Mouse (Mus musculus) megakaryocyte, embryonic 14.5 days (primary cell): ENCODE data around the gene Aff3. TPM values are rescaled to one million over a fixed set of nuclear protein-coding genes. Genes with fewer than 3 reads are reported as not detected.

Experiments
- H3K27me3 ChIP-seq: replicated peaks from 2 replicates; pipeline ENCODE3; 2012; ENCODE audit warnings: inconsistent platforms
- H3K36me3 ChIP-seq: replicated peaks from 2 replicates; pipeline ENCODE3; 2012; ENCODE audit warnings: low read length, inconsistent platforms, mixed read lengths
- H3K4me1 ChIP-seq: 2 replicates; pipeline ENCODE4 v1.6.1; 2012; ENCODE audit warnings: inconsistent platforms
- H3K4me3 ChIP-seq: replicated peaks from 2 replicates; pipeline ENCODE3; 2012; ENCODE audit warnings: moderate library complexity, mild to moderate bottlenecking, inconsistent platforms
- H3K9me3 ChIP-seq: 2 replicates; pipeline ENCODE4 v1.6.1; 2012; ENCODE audit warnings: inconsistent platforms
- FLI1 ChIP-seq: IDR thresholded peaks from 2 replicates; pipeline ENCODE4 v1.6.1; 2012; ENCODE audit warnings: low read length, inconsistent platforms, mixed read lengths
- GATA1 ChIP-seq: IDR thresholded peaks from 3 replicates; pipeline ENCODE4 v1.6.1; 2012; ENCODE audit warnings: mixed read lengths, low read length, inconsistent platforms, borderline replicate concordance
- polyA plus RNA-seq: library from polyadenylated mRNA; stranded (reverse); fragments of >175 nt; gene quantifications from 2 replicates; pipeline ENCODE4 v1.2.3, GENCODE M21; 2012; ENCODE audit warnings: low replicate concordance; ENCODE audit not compliant: insufficient read depth

Gene Aff3
- polyA plus RNA-seq, 1 experiment, result 4.4 TPM

DNA sequence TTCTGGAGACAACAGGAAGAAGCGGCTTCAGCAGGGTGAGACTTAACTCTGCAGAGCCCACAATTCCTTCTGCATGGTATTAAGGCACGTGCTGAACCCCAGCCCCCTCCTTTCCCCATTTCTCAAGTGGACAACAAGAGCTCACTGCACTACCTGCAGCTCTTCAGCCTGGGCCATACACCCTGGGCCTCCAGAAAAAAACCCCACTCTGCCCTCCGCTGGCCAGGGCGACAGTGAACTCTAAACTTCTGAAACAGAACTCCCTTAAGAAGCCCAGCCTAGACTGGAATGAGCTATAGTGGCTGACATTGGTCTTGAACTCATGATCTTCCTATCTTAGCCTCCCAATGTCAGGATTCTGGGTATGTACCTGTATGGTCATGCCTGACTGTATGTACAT, 59.3 kb downstream of the Aff3 start:
- Histone ChIP-seq H3K4me3 (no peak overlapping the region), H3K36me3 (no peaks in the 10 kb centered on the region), H3K4me1 (peaks cover 15% of the 10 kb centered on the region), H3K9me3 (no peaks in the 10 kb centered on the region), H3K27me3 (peaks cover 2% of the 10 kb centered on the region)
- TF ChIP-seq FLI1 (no peak), GATA1 (no peak)

- Histone ChIP-seq H3K27me3 (peaks cover 2% of the 10 kb centered on the region), H3K4me3 (no peak overlapping the region), H3K9me3 (no peaks in the 10 kb centered on the region), H3K36me3 (no peaks in the 10 kb centered on the region), H3K4me1 (peaks cover 21% of the 10 kb centered on the region)
- TF ChIP-seq FLI1 (no peak), GATA1 (no peak)
Measured at GRCm38 (mm10) chr1:38604611-38605010, 60.1 kb downstream of the Aff3 start.

DNA sequence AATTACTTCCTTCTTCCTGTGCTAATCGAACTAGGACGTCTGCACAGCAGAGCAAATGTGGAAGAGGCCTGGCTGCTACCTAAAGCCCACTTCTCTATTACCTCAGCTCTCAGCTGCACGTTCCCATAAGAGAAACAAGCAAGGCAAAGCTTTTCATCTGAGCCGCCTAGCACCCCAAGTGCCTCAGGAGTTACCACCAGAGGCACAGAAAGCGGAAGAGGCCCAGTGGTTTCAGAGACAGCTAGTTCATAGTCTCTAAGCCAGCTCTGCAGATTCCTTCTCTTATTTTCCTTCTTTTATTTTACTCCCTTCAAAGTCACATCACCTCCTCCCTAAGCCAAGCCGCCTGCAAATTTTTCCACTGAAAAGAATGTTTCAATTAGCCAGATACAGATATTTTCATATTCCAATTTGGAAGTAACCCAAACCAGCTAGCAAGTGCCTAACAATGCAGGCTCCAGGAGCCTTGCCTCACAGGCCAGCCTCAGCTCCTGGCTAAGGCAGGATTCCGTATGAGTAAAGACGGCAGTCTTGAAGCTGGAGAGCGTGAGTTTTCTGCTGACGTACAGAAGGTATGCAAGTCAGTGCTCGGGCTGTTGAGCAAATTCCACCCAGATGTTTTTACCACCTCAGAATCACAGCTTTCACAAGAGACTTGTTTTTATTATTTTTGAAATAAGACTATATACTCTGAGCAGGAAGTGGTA, 62.8 kb downstream of the Aff3 start:
- no peak for TF ChIP-seq FLI1
- no peak for TF ChIP-seq GATA1
- H3K4me1 ChIP-seq, result peaks cover 25% of the 10 kb centered on the region

GRCm38 (mm10) chr1:38595311-38595710, 69.4 kb downstream of the Aff3 start:
- no peak for TF ChIP-seq FLI1
- no peak for TF ChIP-seq GATA1
- Histone ChIP-seq H3K36me3 (no peaks in the 10 kb centered on the region), H3K27me3 (no peaks in the 10 kb centered on the region), H3K4me3 (no peak overlapping the region), H3K9me3 (no peaks in the 10 kb centered on the region), H3K4me1 (peaks cover 12% of the 10 kb centered on the region)

More for the DNA sequence above, 62.8 kb downstream of the Aff3 start:
- H3K27me3 ChIP-seq, result peaks cover 2% of the 10 kb centered on the region
- no peaks in the 10 kb centered on the region for H3K9me3 ChIP-seq
- H3K4me3 ChIP-seq, result peak overlapping the region; percentile 19
- no peaks in the 10 kb centered on the region for H3K36me3 ChIP-seq

DNA sequence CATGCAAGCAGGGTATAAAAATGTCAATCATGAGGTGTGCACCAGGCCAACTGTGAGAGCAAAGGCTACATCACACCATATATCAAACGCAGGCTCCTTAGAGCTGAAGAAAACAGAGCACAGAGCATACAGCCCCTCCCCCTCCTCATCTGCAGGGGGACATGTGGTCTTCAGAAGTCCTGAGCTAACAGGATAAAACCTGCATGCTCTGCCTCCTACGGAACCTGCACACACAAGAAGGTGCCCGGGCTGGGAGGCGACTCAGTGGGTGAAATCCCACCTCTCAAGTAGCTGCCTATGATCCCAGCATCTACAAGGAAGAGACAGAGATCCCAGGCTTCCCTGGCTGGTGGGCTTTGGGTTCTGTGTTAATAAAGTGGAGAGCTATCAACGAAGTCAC, 70.0 kb downstream of the Aff3 start:
- peaks cover 8% of the 10 kb centered on the region for H3K4me1 ChIP-seq
- TF ChIP-seq GATA1, result no peak
- TF ChIP-seq FLI1, result no peak
- H3K36me3 ChIP-seq, result no peaks in the 10 kb centered on the region
- no peaks in the 10 kb centered on the region for H3K27me3 ChIP-seq
- no peaks in the 10 kb centered on the region for H3K9me3 ChIP-seq
- H3K4me3 ChIP-seq, result no peak overlapping the region

DNA sequence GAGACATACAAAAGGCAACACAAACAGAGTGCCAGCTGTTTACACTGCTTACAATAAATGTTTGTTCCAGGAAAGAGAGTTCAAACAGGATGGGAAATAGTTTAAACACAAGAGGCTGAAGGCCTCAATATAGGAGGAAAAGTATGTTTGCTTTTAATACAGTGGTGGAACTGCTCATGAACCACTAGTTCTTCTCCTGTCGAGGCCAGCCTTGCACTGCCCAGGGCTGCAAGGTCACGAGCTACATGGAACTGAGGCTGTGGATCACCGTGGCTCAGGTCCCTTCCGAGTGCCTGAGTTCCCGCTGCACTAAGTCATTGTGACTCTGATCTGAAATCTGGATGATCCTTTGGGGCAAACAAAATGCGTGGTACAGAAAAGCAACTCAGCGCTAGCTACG, 73.6 kb downstream of the Aff3 start:
- no peaks in the 10 kb centered on the region for H3K27me3 ChIP-seq
- H3K4me3 ChIP-seq, result no peak overlapping the region
- no peak for TF ChIP-seq FLI1
- no peak for TF ChIP-seq GATA1
- no peaks in the 10 kb centered on the region for H3K36me3 ChIP-seq
- H3K4me1 ChIP-seq, result peaks cover 3% of the 10 kb centered on the region; the same call in 1 of the 2 replicates
- H3K9me3 ChIP-seq, result no peaks in the 10 kb centered on the region

DNA sequence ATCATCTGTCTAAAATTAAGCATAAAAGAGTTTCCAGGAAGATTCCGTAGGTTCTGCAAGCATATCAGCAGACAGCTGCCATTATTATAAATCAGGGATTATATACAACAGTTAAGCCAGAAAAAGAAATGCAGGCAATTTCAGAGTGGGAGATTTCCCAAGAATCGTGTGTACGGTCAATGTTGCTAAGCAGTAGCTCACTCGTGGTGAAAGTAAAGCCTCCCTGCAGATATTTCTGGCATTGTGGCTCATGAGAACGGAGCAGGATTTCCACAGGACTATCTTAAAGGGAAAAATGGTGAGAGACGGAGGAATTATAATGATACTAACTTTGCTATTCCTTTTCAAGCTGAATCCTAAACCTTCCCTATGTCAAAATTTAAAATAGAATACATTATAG, 76.0 kb downstream of the Aff3 start:
- Histone ChIP-seq H3K27me3 (no peaks in the 10 kb centered on the region), H3K36me3 (no peaks in the 10 kb centered on the region), H3K4me1 (peaks cover 3% of the 10 kb centered on the region; the same call in 1 of the 2 replicates), H3K4me3 (no peak overlapping the region), H3K9me3 (no peaks in the 10 kb centered on the region)
- TF ChIP-seq GATA1, result no peak
- no peak for TF ChIP-seq FLI1

- H3K4me1 ChIP-seq, result peaks cover 8% of the 10 kb centered on the region
- no peak overlapping the region for H3K4me3 ChIP-seq
- TF ChIP-seq FLI1, result no peak
- no peak for TF ChIP-seq GATA1
- no peaks in the 10 kb centered on the region for H3K36me3 ChIP-seq
- H3K9me3 ChIP-seq, result no peaks in the 10 kb centered on the region
- H3K27me3 ChIP-seq, result peaks cover 2% of the 10 kb centered on the region
Measured at GRCm38 (mm10) chr1:38582328-38582727, 82.4 kb downstream of the Aff3 start.

GRCm38 (mm10) chr1:38580572-38580971, 84.2 kb downstream of the Aff3 start:
- TF ChIP-seq FLI1, result no peak
- Histone ChIP-seq H3K36me3 (no peaks in the 10 kb centered on the region), H3K9me3 (no peaks in the 10 kb centered on the region)

DNA sequence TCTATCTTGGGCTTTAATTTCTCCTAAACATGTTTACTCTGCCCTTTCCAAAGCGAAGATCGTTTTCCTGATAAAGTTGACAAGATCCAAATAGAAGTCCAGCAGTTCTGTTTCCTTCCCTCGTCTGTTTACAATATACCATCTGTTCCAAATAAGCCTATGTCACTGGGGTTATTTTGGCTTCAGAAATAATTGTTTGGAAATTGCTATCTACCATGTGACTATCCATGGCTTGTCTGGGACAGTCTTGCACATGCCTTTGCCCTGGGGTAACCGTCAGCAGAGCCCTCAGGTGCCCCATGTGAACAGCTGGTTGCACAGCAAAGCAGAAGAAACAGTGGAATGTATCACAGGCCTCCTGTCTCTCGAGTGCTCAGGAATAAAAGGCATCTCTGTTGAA, 86.4 kb downstream of the Aff3 start:
- Histone ChIP-seq H3K4me3 (no peak overlapping the region), H3K9me3 (no peaks in the 10 kb centered on the region), H3K27me3 (peaks cover under 1% of the 10 kb centered on the region), H3K4me1 (peaks cover 8% of the 10 kb centered on the region), H3K36me3 (no peaks in the 10 kb centered on the region)
- TF ChIP-seq FLI1, result no peak
- TF ChIP-seq GATA1, result no peak

More at GRCm38 (mm10) chr1:38580572-38580971, 84.2 kb downstream of the Aff3 start:
- peak overlapping the region; percentile 71 for H3K4me3 ChIP-seq
- peaks cover 2% of the 10 kb centered on the region for H3K27me3 ChIP-seq
- peaks cover 8% of the 10 kb centered on the region for H3K4me1 ChIP-seq
